Mouse (Mus musculus): ENCODE measurements at regions not wholly inside any gene's neighbourhood (a gene's known extent, or its start where the extent isn't known, plus 50 kb on each side); places are given as distances from the start of the nearest gene placed in this dataset.

- no peak for ATAC-seq
- no peak overlapping the region for H3K27ac ChIP-seq (ENCODE audit: low read length)
- TF ChIP-seq EP300 (IDR thresholded peaks at IDR 0.05) (no peak), CTCF (IDR thresholded peaks at IDR 0.05) (no peak)
Observed at GRCm38 (mm10) chr1:73411452-73411851, 395.7 kb upstream of the Tnp1 start.

DNA sequence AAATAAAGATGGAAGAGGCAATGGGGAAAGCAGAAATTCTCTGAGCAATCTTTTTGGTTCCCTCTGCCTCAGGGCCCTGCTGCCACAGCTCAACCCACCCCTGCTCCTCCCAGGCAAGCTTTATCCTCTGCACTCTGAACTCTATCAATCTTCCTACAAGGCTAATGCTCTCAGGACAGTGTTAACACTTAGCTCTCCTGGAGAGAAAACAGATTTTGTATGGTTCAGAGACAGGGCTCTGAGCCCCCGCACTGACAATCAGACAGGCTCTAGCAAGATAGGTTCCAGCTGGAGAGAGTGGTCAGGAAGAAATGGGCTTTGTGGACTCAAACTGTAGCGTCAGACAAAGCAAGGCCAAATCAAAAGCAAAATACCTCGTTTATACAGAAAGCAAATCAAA is 383.5 kb upstream of the Tnp1 start:
- H3K27me3 ChIP-seq (replicated peaks; ENCODE audit: insufficient read depth, low read length) = no peaks in the 10 kb centered on the region
- H3K4me3 ChIP-seq (ENCODE audit: low read depth, low read length) = no peak overlapping the region
- WGBS = 17% methylated on average over 3 of the region's 3 CpGs
- H3K9me3 ChIP-seq (ENCODE audit: low read length) = no peaks in the 10 kb centered on the region
- H3K9ac ChIP-seq (replicated peaks; ENCODE audit: low read depth) = no peak overlapping the region
- no peaks in the 10 kb centered on the region for H3K4me1 ChIP-seq (ENCODE audit: insufficient read depth, low read depth, low read length)
- H3K27ac ChIP-seq (ENCODE audit: low read length) = no peak overlapping the region
- H3K4me2 ChIP-seq (replicated peaks; ENCODE audit: low read depth, low read length) = no peak overlapping the region
- no peaks in the 10 kb centered on the region for H3K36me3 ChIP-seq (ENCODE audit: insufficient read depth, low read length)
- DNase-seq (ENCODE audit: low spot score) = peak; percentile 48
- no peak for TF ChIP-seq CTCF (IDR thresholded peaks at IDR 0.05)
- TF ChIP-seq EP300 (IDR thresholded peaks at IDR 0.05) = no peak
- peak; percentile 50 for ATAC-seq

More at GRCm38 (mm10) chr1:73411452-73411851, 395.7 kb upstream of the Tnp1 start:
- Histone ChIP-seq H3K4me3 (ENCODE audit: low read depth, low read length) (no peak overlapping the region), H3K4me1 (ENCODE audit: insufficient read depth, low read depth, low read length) (no peaks in the 10 kb centered on the region), H3K4me2 (replicated peaks; ENCODE audit: low read depth, low read length) (no peak overlapping the region), H3K36me3 (ENCODE audit: insufficient read depth, low read length) (no peaks in the 10 kb centered on the region), H3K9me3 (ENCODE audit: low read length) (no peaks in the 10 kb centered on the region), H3K27me3 (replicated peaks; ENCODE audit: insufficient read depth, low read length) (no peaks in the 10 kb centered on the region), H3K9ac (replicated peaks; ENCODE audit: low read depth) (no peak overlapping the region)
- 91% methylated on average over 2 of the region's 2 CpGs for WGBS
- DNase-seq (ENCODE audit: low spot score) = no peak

GRCm38 (mm10) chr1:73395034-73395433 is 379.3 kb upstream of the Tnp1 start:
- 25% methylated on average over 1 of the region's 1 CpGs for WGBS
- no peak for ATAC-seq
- TF ChIP-seq EP300 (IDR thresholded peaks at IDR 0.05) = no peak
- no peak for TF ChIP-seq CTCF (IDR thresholded peaks at IDR 0.05)

DNA sequence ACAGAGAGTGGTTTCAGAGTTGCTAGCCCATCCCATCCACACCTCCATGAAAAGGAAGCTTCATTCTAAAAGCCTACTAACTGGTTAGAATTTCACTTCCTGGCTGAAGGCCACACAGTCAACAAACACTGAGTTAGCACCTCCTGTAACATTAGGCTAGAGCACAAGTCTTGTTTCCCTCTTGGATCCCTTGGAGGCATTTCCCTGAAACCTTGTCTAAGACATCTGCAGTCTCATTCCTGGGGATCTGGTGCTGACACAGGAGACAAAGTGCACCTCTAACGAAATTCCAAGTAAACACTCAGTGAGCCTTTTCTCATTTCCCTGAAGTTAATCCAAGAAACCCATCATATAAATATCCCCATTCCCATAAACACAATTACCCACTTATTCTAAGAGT is 378.8 kb upstream of the Tnp1 start:
- WGBS = 32% methylated on average over 1 of the region's 1 CpGs
- no peak overlapping the region for H3K27ac ChIP-seq (ENCODE audit: low read length)
- TF ChIP-seq EP300 (IDR thresholded peaks at IDR 0.05) (no peak), CTCF (IDR thresholded peaks at IDR 0.05) (no peak)

More at GRCm38 (mm10) chr1:73395034-73395433, 379.3 kb upstream of the Tnp1 start:
- peak; percentile 7 for DNase-seq (ENCODE audit: low spot score)
- H3K27me3 ChIP-seq (replicated peaks; ENCODE audit: insufficient read depth, low read length) = no peaks in the 10 kb centered on the region
- no peak overlapping the region for H3K27ac ChIP-seq (ENCODE audit: low read length)
- H3K4me1 ChIP-seq (ENCODE audit: insufficient read depth, low read depth, low read length) = no peaks in the 10 kb centered on the region
- no peaks in the 10 kb centered on the region for H3K9me3 ChIP-seq (ENCODE audit: low read length)
- no peak overlapping the region for H3K4me3 ChIP-seq (ENCODE audit: low read depth, low read length)
- no peak overlapping the region for H3K4me2 ChIP-seq (replicated peaks; ENCODE audit: low read depth, low read length)
- no peaks in the 10 kb centered on the region for H3K36me3 ChIP-seq (ENCODE audit: insufficient read depth, low read length)
- H3K9ac ChIP-seq (replicated peaks; ENCODE audit: low read depth) = no peak overlapping the region

GRCm38 (mm10) chr1:73392077-73392476 is 376.4 kb upstream of the Tnp1 start:
- no peak overlapping the region for H3K27ac ChIP-seq (ENCODE audit: low read length)
- no peak overlapping the region for H3K4me2 ChIP-seq (replicated peaks; ENCODE audit: low read depth, low read length)
- H3K4me1 ChIP-seq (ENCODE audit: insufficient read depth, low read depth, low read length) = no peaks in the 10 kb centered on the region
- no peak overlapping the region for H3K9ac ChIP-seq (replicated peaks; ENCODE audit: low read depth)
- ATAC-seq (no peak), DNase-seq (ENCODE audit: low spot score) (no peak)
- no peak for TF ChIP-seq EP300 (IDR thresholded peaks at IDR 0.05)
- TF ChIP-seq CTCF (IDR thresholded peaks at IDR 0.05) = no peak
- no peak overlapping the region for H3K4me3 ChIP-seq (ENCODE audit: low read depth, low read length)
- H3K27me3 ChIP-seq (replicated peaks; ENCODE audit: insufficient read depth, low read length) = no peaks in the 10 kb centered on the region
- 53% methylated on average over 10 of the region's 10 CpGs for WGBS
- H3K36me3 ChIP-seq (ENCODE audit: insufficient read depth, low read length) = no peaks in the 10 kb centered on the region
- H3K9me3 ChIP-seq (ENCODE audit: low read length) = no peaks in the 10 kb centered on the region

More for the DNA sequence above, 378.8 kb upstream of the Tnp1 start:
- DNase-seq (ENCODE audit: low spot score) = no peak
- Histone ChIP-seq H3K9me3 (ENCODE audit: low read length) (no peaks in the 10 kb centered on the region), H3K36me3 (ENCODE audit: insufficient read depth, low read length) (no peaks in the 10 kb centered on the region), H3K4me2 (replicated peaks; ENCODE audit: low read depth, low read length) (no peak overlapping the region), H3K4me3 (ENCODE audit: low read depth, low read length) (no peak overlapping the region), H3K27me3 (replicated peaks; ENCODE audit: insufficient read depth, low read length) (no peaks in the 10 kb centered on the region), H3K9ac (replicated peaks; ENCODE audit: low read depth) (no peak overlapping the region), H3K4me1 (ENCODE audit: insufficient read depth, low read depth, low read length) (no peaks in the 10 kb centered on the region)
- ATAC-seq = no peak

DNA sequence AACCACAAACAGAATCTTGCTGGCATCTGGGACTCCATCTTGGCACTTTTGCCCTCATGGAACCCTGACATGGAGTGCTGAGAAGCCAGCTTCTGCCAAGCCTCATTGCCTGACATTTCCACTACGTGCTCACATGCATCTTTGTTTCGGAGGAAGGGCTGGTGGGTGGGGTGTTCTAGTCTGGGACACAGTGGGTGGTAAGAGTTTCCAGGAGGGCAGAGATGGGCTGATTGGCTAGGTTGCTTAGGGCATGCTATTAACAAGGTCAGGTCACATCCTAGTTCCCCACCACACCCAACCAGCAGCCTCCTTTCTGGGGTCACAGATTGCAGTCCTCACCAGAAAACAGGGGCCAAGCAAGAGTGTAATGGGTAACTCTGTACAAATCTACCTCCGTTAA is 374.3 kb upstream of the Tnp1 start:
- WGBS = 87% methylated on average over 3 of the region's 3 CpGs

GRCm38 (mm10) chr1:73389174-73389573 is 373.5 kb upstream of the Tnp1 start:
- no peak overlapping the region for H3K4me2 ChIP-seq (replicated peaks; ENCODE audit: low read depth, low read length)
- no peaks in the 10 kb centered on the region for H3K4me1 ChIP-seq (ENCODE audit: insufficient read depth, low read depth, low read length)
- H3K36me3 ChIP-seq (ENCODE audit: insufficient read depth, low read length) = no peaks in the 10 kb centered on the region
- no peak for DNase-seq (ENCODE audit: low spot score)
- H3K9me3 ChIP-seq (ENCODE audit: low read length) = no peaks in the 10 kb centered on the region
- H3K4me3 ChIP-seq (ENCODE audit: low read depth, low read length) = no peak overlapping the region
- H3K27ac ChIP-seq (ENCODE audit: low read length) = no peak overlapping the region
- no peaks in the 10 kb centered on the region for H3K27me3 ChIP-seq (replicated peaks; ENCODE audit: insufficient read depth, low read length)
- no peak for TF ChIP-seq EP300 (IDR thresholded peaks at IDR 0.05)
- no peak for TF ChIP-seq CTCF (IDR thresholded peaks at IDR 0.05)
- H3K9ac ChIP-seq (replicated peaks; ENCODE audit: low read depth) = no peak overlapping the region
- ATAC-seq = no peak
- WGBS = 83% methylated on average over 3 of the region's 3 CpGs

More for the DNA sequence above, 374.3 kb upstream of the Tnp1 start:
- H3K27me3 ChIP-seq (replicated peaks; ENCODE audit: insufficient read depth, low read length) = no peaks in the 10 kb centered on the region
- no peak overlapping the region for H3K4me2 ChIP-seq (replicated peaks; ENCODE audit: low read depth, low read length)
- ATAC-seq (no peak), DNase-seq (ENCODE audit: low spot score) (no peak)
- H3K27ac ChIP-seq (ENCODE audit: low read length) = no peak overlapping the region
- H3K4me3 ChIP-seq (ENCODE audit: low read depth, low read length) = no peak overlapping the region
- H3K36me3 ChIP-seq (ENCODE audit: insufficient read depth, low read length) = no peaks in the 10 kb centered on the region
- no peaks in the 10 kb centered on the region for H3K9me3 ChIP-seq (ENCODE audit: low read length)
- TF ChIP-seq EP300 (IDR thresholded peaks at IDR 0.05) (no peak), CTCF (IDR thresholded peaks at IDR 0.05) (no peak)
- no peaks in the 10 kb centered on the region for H3K4me1 ChIP-seq (ENCODE audit: insufficient read depth, low read depth, low read length)
- no peak overlapping the region for H3K9ac ChIP-seq (replicated peaks; ENCODE audit: low read depth)
